Mouse (Mus musculus) liver, embryonic 14.5 days (tissue): ENCODE data around the gene Actn1. TPM values are rescaled to one million over a fixed set of nuclear protein-coding genes. Genes with fewer than 3 reads are reported as not detected.
"Not testable (repeated sequence)": the region's sequence is repeated elsewhere in the genome, so short reads cannot be mapped to it uniquely, and the experiment has no call there.

Experiments used
- ATAC-seq: fragments of 200-750 bp; cut with Nextera tagmentation; 2 replicates; pipeline ENCODE4 v1.8.0; 2017; ENCODE audit warnings: moderate number of reproducible peaks, mild to moderate bottlenecking, moderate library complexity; ENCODE audit not compliant: insufficient read depth
- DNase-seq, 3 experiments: peaks; one replicate each; pipeline ENCODE4 v3.0.0-alpha.2; 2012 to 2013; ENCODE audit warnings: low read depth in 3 of 3, low spot score in 3 of 3
- H3K27ac ChIP-seq: fragments of 300-500 bp; sonication (generic); 2 replicates; pipeline ENCODE4 v1.5.1; 2014; ENCODE audit warnings: moderate library complexity, mild to moderate bottlenecking, control low read depth, inconsistent platforms
- H3K27me3 ChIP-seq: fragments of 300-500 bp; sonication (generic); 2 replicates; pipeline ENCODE4 v1.6.1; 2014; ENCODE audit warnings: mild to moderate bottlenecking, low read length, moderate library complexity; ENCODE audit not compliant: control insufficient read depth, insufficient read depth
- H3K36me3 ChIP-seq: fragments of 300-500 bp; sonication (generic); replicated peaks from 2 replicates; pipeline ENCODE4 v1.6.1; 2014; ENCODE audit warnings: low read depth; ENCODE audit not compliant: control insufficient read depth, insufficient read depth
- H3K4me1 ChIP-seq, 2 experiments: fragments of 200-500 bp in 1 of 2; fragments of 300-500 bp in 1 of 2; sonication (generic) in 1 of 2; replicated peaks; 2 replicates each; pipeline ENCODE4 v1.6.1; 2012 to 2014; ENCODE audit warnings: antibody characterized with exemption in 1 of 2, inconsistent platforms in 1 of 2, low read length in 1 of 2; ENCODE audit not compliant: control insufficient read depth in 2 of 2, insufficient read depth in 2 of 2
- H3K4me2 ChIP-seq: fragments of 300-500 bp; sonication (generic); 2 replicates; pipeline ENCODE4 v1.6.1; 2014; ENCODE audit warnings: low read depth, mild to moderate bottlenecking, control low read depth, moderate library complexity
- H3K4me3 ChIP-seq, 2 experiments: fragments of 200-500 bp in 1 of 2; fragments of 300-500 bp in 1 of 2; sonication (generic) in 1 of 2; 2 replicates each; pipeline ENCODE4 v1.5.1; 2012 to 2014; ENCODE audit warnings: low read depth in 2 of 2, low read length in 2 of 2, mild to moderate bottlenecking in 2 of 2, control low read depth in 1 of 2, inconsistent platforms in 1 of 2, moderate library complexity in 1 of 2; ENCODE audit not compliant: insufficient read depth in 1 of 2
- H3K9ac ChIP-seq: fragments of 300-500 bp; sonication (generic); replicated peaks from 2 replicates; pipeline ENCODE4 v1.6.1; 2014; ENCODE audit warnings: mild to moderate bottlenecking, control low read depth, moderate library complexity
- H3K9me3 ChIP-seq: fragments of 300-500 bp; sonication (generic); 2 replicates; pipeline ENCODE4 v1.6.1; 2016; ENCODE audit warnings: low read length, mixed read lengths; ENCODE audit not compliant: control insufficient read depth
- CTCF ChIP-seq: IDR thresholded peaks from 2 replicates; pipeline ENCODE4 v1.5.1; 2016; ENCODE audit warnings: antibody characterized with exemption, low read depth, control low read depth
- EP300 ChIP-seq: IDR thresholded peaks from 2 replicates; pipeline ENCODE4 v1.6.1; 2016; ENCODE audit warnings: antibody characterized with exemption, low read depth
- WGBS: fragments of 180-500 bp; shearing (Covaris S2); extraction: QIAGEN DNeasy Blood & Tissue Kit; methylation state at CpG from one replicate; pipeline ENCODE4 v1.1.7; 2014; ENCODE audit not compliant: insufficient replicate concordance; 5-methylcytosine and 5-hydroxymethylcytosine counted together
- polyA plus RNA-seq, 2 experiments: library from polyadenylated mRNA; depleted of rRNA in 1 of 2; stranded (reverse) in 1 of 2; unstranded in 1 of 2; fragments of >200 nt; fragmentation: Nextera tagmentation in 1 of 2; extraction: Ambion mirVana in 1 of 2; gene quantifications; 2 replicates each; pipeline versions ENCODE4 v1.2.1 to v1.2.3; 2012 to 2014

The Actn1 gene
- polyA plus RNA-seq, 2 experiments = 5.6 to 14.0 TPM

- TF ChIP-seq EP300 (no peak), CTCF (no peak)
- ATAC-seq = no peak
- DNase-seq = no peak
- H3K9me3 ChIP-seq = no peaks in the 10 kb centered on the region
- no peaks in the 10 kb centered on the region for H3K27me3 ChIP-seq
- no peak overlapping the region for H3K27ac ChIP-seq
- H3K4me2 ChIP-seq = no peak overlapping the region
- WGBS = 65% methylated on average over 3 of the region's 3 CpGs
- no peaks in the 10 kb centered on the region for H3K4me1 ChIP-seq
- H3K9ac ChIP-seq = no peak overlapping the region
- H3K4me3 ChIP-seq = no peak overlapping the region
- no peaks in the 10 kb centered on the region for H3K36me3 ChIP-seq
These were observed 31.8 kb upstream of the Actn1 start for GRCm38 (mm10) chr12:80291895-80292435.

GRCm38 (mm10) chr12:80290964-80291363 is 30.8 kb upstream of the Actn1 start:
- 61% methylated on average over 8 of the region's 8 CpGs for WGBS
- no peak overlapping the region for H3K4me3 ChIP-seq

GRCm38 (mm10) chr12:80290483-80290882 is 30.3 kb upstream of the Actn1 start:
- H3K4me2 ChIP-seq = no peak overlapping the region
- no peak overlapping the region for H3K9ac ChIP-seq
- H3K27me3 ChIP-seq = no peaks in the 10 kb centered on the region
- DNase-seq (no peak), ATAC-seq (no peak)
- 33% methylated on average over 4 of the region's 4 CpGs for WGBS
- no peaks in the 10 kb centered on the region for H3K36me3 ChIP-seq
- no peak overlapping the region for H3K27ac ChIP-seq
- no peak overlapping the region for H3K4me3 ChIP-seq
- TF ChIP-seq CTCF (no peak), EP300 (no peak)
- no peaks in the 10 kb centered on the region for H3K9me3 ChIP-seq
- no peaks in the 10 kb centered on the region for H3K4me1 ChIP-seq

More at GRCm38 (mm10) chr12:80290964-80291363, 30.8 kb upstream of the Actn1 start:
- H3K9ac ChIP-seq = no peak overlapping the region
- no peak overlapping the region for H3K4me2 ChIP-seq
- no peaks in the 10 kb centered on the region for H3K4me1 ChIP-seq
- H3K27ac ChIP-seq = no peak overlapping the region
- no peaks in the 10 kb centered on the region for H3K27me3 ChIP-seq
- no peaks in the 10 kb centered on the region for H3K9me3 ChIP-seq
- no peaks in the 10 kb centered on the region for H3K36me3 ChIP-seq
- no peak for TF ChIP-seq EP300
- no peak for TF ChIP-seq CTCF
- DNase-seq (no peak), ATAC-seq (no peak)

GRCm38 (mm10) chr12:80289722-80290121 is 29.6 kb upstream of the Actn1 start:
- H3K27ac ChIP-seq = no peak overlapping the region
- no peak overlapping the region for H3K9ac ChIP-seq
- H3K4me3 ChIP-seq = no peak overlapping the region
- WGBS = 35% methylated on average over 3 of the region's 3 CpGs
- no peaks in the 10 kb centered on the region for H3K9me3 ChIP-seq
- ATAC-seq (no peak), DNase-seq (no peak)
- no peaks in the 10 kb centered on the region for H3K27me3 ChIP-seq
- no peak for TF ChIP-seq EP300
- no peaks in the 10 kb centered on the region for H3K4me1 ChIP-seq
- H3K36me3 ChIP-seq = no peaks in the 10 kb centered on the region
- H3K4me2 ChIP-seq = no peak overlapping the region

- no peak for TF ChIP-seq EP300
- TF ChIP-seq CTCF = no peak
- ATAC-seq (no peak), DNase-seq (no peak)
- H3K4me3 ChIP-seq = no peak overlapping the region
- H3K4me1 ChIP-seq = no peaks in the 10 kb centered on the region
- WGBS = 26% methylated on average over 5 of the region's 5 CpGs
- H3K27ac ChIP-seq = no peak overlapping the region
- H3K27me3 ChIP-seq = no peaks in the 10 kb centered on the region
- H3K9me3 ChIP-seq = no peaks in the 10 kb centered on the region
- H3K9ac ChIP-seq = no peak overlapping the region
- no peaks in the 10 kb centered on the region for H3K36me3 ChIP-seq
- H3K4me2 ChIP-seq = no peak overlapping the region
These were observed 25.7 kb upstream of the Actn1 start for GRCm38 (mm10) chr12:80285890-80286289.

- not testable (repeated sequence) for H3K4me2 ChIP-seq, H3K4me3 ChIP-seq, H3K36me3 ChIP-seq, ATAC-seq, H3K9ac ChIP-seq, H3K27ac ChIP-seq, H3K27me3 ChIP-seq, H3K4me1 ChIP-seq, H3K9me3 ChIP-seq, DNase-seq
- 55% methylated on average over 2 of the region's 2 CpGs for WGBS
These were observed 24.1 kb upstream of the Actn1 start for GRCm38 (mm10) chr12:80284251-80284650.
